Mouse (Mus musculus): Measurements from ENCODE around the gene Hrk. TPM values are rescaled to one million over a fixed set of nuclear protein-coding genes. Genes with fewer than 3 reads are reported as not detected.

Gene Hrk
- not detected for total RNA-seq (2018; cell fraction: chromatin; rRNA removed)
- not detected for total RNA-seq (2018; cell fraction: cytosol; rRNA removed)
- total RNA-seq (2018; cell fraction: nucleus; rRNA removed), result not detected
- polyA plus RNA-seq (2018), result not detected in 3 replicates

GRCm38 (mm10) chr5:118164581-118164980, at the start of gene Hrk:
Hrk (plus strand) TSS chr5:118164648.
- no peaks in the 10 kb centered on the region for H3K79me2 ChIP-seq (ENCODE audit: inconsistent target)
- 71% methylated on average over 12 of the region's 12 CpGs for WGBS (ENCODE audit: missing documents)
- no peaks in the 10 kb centered on the region for H3K36me3 ChIP-seq (ENCODE audit: inconsistent target)
- no peak within 1 kb of the TSS for H3K27ac ChIP-seq
- H3K4me3 ChIP-seq (ENCODE audit: inconsistent target), result no peak within 1 kb of the TSS

GRCm38 (mm10) chr5:118118351-118118750, 46.1 kb upstream of the Hrk start:
- Histone ChIP-seq H3K4me3 (ENCODE audit: inconsistent target) (no peak overlapping the region), H3K36me3 (ENCODE audit: inconsistent target) (peaks cover 7% of the 10 kb centered on the region; the same call in 1 of the 2 replicates), H3K27ac (no peak overlapping the region), H3K79me2 (ENCODE audit: inconsistent target) (no peaks in the 10 kb centered on the region)
- WGBS (ENCODE audit: missing documents), result 92% methylated on average over 2 of the region's 3 CpGs

- H3K27ac ChIP-seq, result no peak overlapping the region
- 93% methylated on average over 5 of the region's 5 CpGs for WGBS (ENCODE audit: missing documents)
- H3K79me2 ChIP-seq (ENCODE audit: inconsistent target), result no peaks in the 10 kb centered on the region
- peaks cover 7% of the 10 kb centered on the region; the same call in 1 of the 2 replicates for H3K36me3 ChIP-seq (ENCODE audit: inconsistent target)
- no peak overlapping the region for H3K4me3 ChIP-seq (ENCODE audit: inconsistent target)
Observed at GRCm38 (mm10) chr5:118118922-118119321, 45.5 kb upstream of the Hrk start.

GRCm38 (mm10) chr5:118120670-118121069, 43.8 kb upstream of the Hrk start:
- Histone ChIP-seq H3K36me3 (ENCODE audit: inconsistent target) (peaks cover 13% of the 10 kb centered on the region; the same call in 1 of the 2 replicates), H3K27ac (no peak overlapping the region), H3K4me3 (ENCODE audit: inconsistent target) (no peak overlapping the region), H3K79me2 (ENCODE audit: inconsistent target) (no peaks in the 10 kb centered on the region)
- WGBS (ENCODE audit: missing documents), result 96% methylated on average over 2 of the region's 2 CpGs

- H3K27ac ChIP-seq, result no peak overlapping the region
- peaks cover 21% of the 10 kb centered on the region; the same call in 1 of the 2 replicates for H3K36me3 ChIP-seq (ENCODE audit: inconsistent target)
- H3K4me3 ChIP-seq (ENCODE audit: inconsistent target), result no peak overlapping the region
- H3K79me2 ChIP-seq (ENCODE audit: inconsistent target), result no peaks in the 10 kb centered on the region
- 57% methylated on average over 4 of the region's 4 CpGs for WGBS (ENCODE audit: missing documents)
Observed at GRCm38 (mm10) chr5:118121928-118122327, 42.5 kb upstream of the Hrk start.

GRCm38 (mm10) chr5:118123096-118123495, 41.4 kb upstream of the Hrk start:
- peaks cover 32% of the 10 kb centered on the region; the same call in 1 of the 2 replicates for H3K36me3 ChIP-seq (ENCODE audit: inconsistent target)
- WGBS (ENCODE audit: missing documents), result 95% methylated on average over 10 of the region's 10 CpGs
- no peak overlapping the region for H3K4me3 ChIP-seq (ENCODE audit: inconsistent target)
- no peak overlapping the region for H3K27ac ChIP-seq
- H3K79me2 ChIP-seq (ENCODE audit: inconsistent target), result no peaks in the 10 kb centered on the region

GRCm38 (mm10) chr5:118126671-118127070, 37.8 kb upstream of the Hrk start:
- peaks cover 3% of the 10 kb centered on the region; the same call in 1 of the 2 replicates for H3K79me2 ChIP-seq (ENCODE audit: inconsistent target)
- 98% methylated on average over 4 of the region's 4 CpGs for WGBS (ENCODE audit: missing documents)
- peaks cover 35% of the 10 kb centered on the region; the same call in 1 of the 2 replicates for H3K36me3 ChIP-seq (ENCODE audit: inconsistent target)
- H3K27ac ChIP-seq, result no peak overlapping the region
- H3K4me3 ChIP-seq (ENCODE audit: inconsistent target), result no peak overlapping the region

- peaks cover 7% of the 10 kb centered on the region; the same call in 1 of the 2 replicates for H3K79me2 ChIP-seq (ENCODE audit: inconsistent target)
- no peak overlapping the region for H3K4me3 ChIP-seq (ENCODE audit: inconsistent target)
- 96% methylated on average over 6 of the region's 6 CpGs for WGBS (ENCODE audit: missing documents)
- no peak overlapping the region for H3K27ac ChIP-seq
- peaks cover 35% of the 10 kb centered on the region; the same call in 1 of the 2 replicates for H3K36me3 ChIP-seq (ENCODE audit: inconsistent target)
Observed at GRCm38 (mm10) chr5:118128208-118128607, 36.2 kb upstream of the Hrk start.

GRCm38 (mm10) chr5:118128651-118129050, 35.8 kb upstream of the Hrk start:
- 95% methylated on average over 9 of the region's 9 CpGs for WGBS (ENCODE audit: missing documents)
- H3K27ac ChIP-seq, result no peak overlapping the region
- peaks cover 7% of the 10 kb centered on the region; the same call in 1 of the 2 replicates for H3K79me2 ChIP-seq (ENCODE audit: inconsistent target)
- peaks cover 35% of the 10 kb centered on the region; the same call in 1 of the 2 replicates for H3K36me3 ChIP-seq (ENCODE audit: inconsistent target)
- no peak overlapping the region for H3K4me3 ChIP-seq (ENCODE audit: inconsistent target)

GRCm38 (mm10) chr5:118136391-118136790, 28.1 kb upstream of the Hrk start:
- WGBS (ENCODE audit: missing documents), result 96% methylated on average over 5 of the region's 5 CpGs
- Histone ChIP-seq H3K36me3 (ENCODE audit: inconsistent target) (peaks cover 28% of the 10 kb centered on the region; the same call in 1 of the 2 replicates), H3K4me3 (ENCODE audit: inconsistent target) (no peak overlapping the region), H3K27ac (no peak overlapping the region), H3K79me2 (ENCODE audit: inconsistent target) (peaks cover 4% of the 10 kb centered on the region; the same call in 1 of the 2 replicates)

GRCm38 (mm10) chr5:118139630-118140029, 24.8 kb upstream of the Hrk start:
- no peak overlapping the region for H3K27ac ChIP-seq
- peaks cover 43% of the 10 kb centered on the region; the same call in 1 of the 2 replicates for H3K36me3 ChIP-seq (ENCODE audit: inconsistent target)
- H3K79me2 ChIP-seq (ENCODE audit: inconsistent target), result peaks cover 16% of the 10 kb centered on the region; the same call in 1 of the 2 replicates
- no peak overlapping the region for H3K4me3 ChIP-seq (ENCODE audit: inconsistent target)
- 94% methylated on average over 8 of the region's 8 CpGs for WGBS (ENCODE audit: missing documents)

GRCm38 (mm10) chr5:118142471-118142870, 22.0 kb upstream of the Hrk start:
- WGBS (ENCODE audit: missing documents), result 90% methylated on average over 7 of the region's 8 CpGs
- Histone ChIP-seq H3K27ac (no peak overlapping the region), H3K4me3 (ENCODE audit: inconsistent target) (no peak overlapping the region), H3K79me2 (ENCODE audit: inconsistent target) (peaks cover 45% of the 10 kb centered on the region), H3K36me3 (ENCODE audit: inconsistent target) (peaks cover 47% of the 10 kb centered on the region; the same call in 1 of the 2 replicates)

GRCm38 (mm10) chr5:118143211-118144026, 21.0 kb upstream of the Hrk start:
- H3K27ac ChIP-seq, result no peak overlapping the region
- no peak overlapping the region for H3K4me3 ChIP-seq (ENCODE audit: inconsistent target)
- H3K36me3 ChIP-seq (ENCODE audit: inconsistent target), result peaks cover 45% of the 10 kb centered on the region; the same call in 1 of the 2 replicates
- WGBS (ENCODE audit: missing documents), result 92% methylated on average over 12 of the region's 12 CpGs
- H3K79me2 ChIP-seq (ENCODE audit: inconsistent target), result peaks cover 54% of the 10 kb centered on the region

GRCm38 (mm10) chr5:118144327-118144726, 20.1 kb upstream of the Hrk start:
- Histone ChIP-seq H3K36me3 (ENCODE audit: inconsistent target) (peaks cover 36% of the 10 kb centered on the region; the same call in 1 of the 2 replicates), H3K4me3 (ENCODE audit: inconsistent target) (no peak overlapping the region), H3K79me2 (ENCODE audit: inconsistent target) (peaks cover 63% of the 10 kb centered on the region), H3K27ac (no peak overlapping the region)
- WGBS (ENCODE audit: missing documents), result 94% methylated on average over 4 of the region's 4 CpGs

GRCm38 (mm10) chr5:118144770-118145169, 19.7 kb upstream of the Hrk start:
- H3K4me3 ChIP-seq (ENCODE audit: inconsistent target), result no peak overlapping the region
- peaks cover 33% of the 10 kb centered on the region; the same call in 1 of the 2 replicates for H3K36me3 ChIP-seq (ENCODE audit: inconsistent target)
- H3K27ac ChIP-seq, result no peak overlapping the region
- WGBS (ENCODE audit: missing documents), result 93% methylated on average over 5 of the region's 6 CpGs
- H3K79me2 ChIP-seq (ENCODE audit: inconsistent target), result peaks cover 68% of the 10 kb centered on the region
